Mouse (Mus musculus) thymus, adult 18-20 months (tissue): ENCODE data around the gene Afap1.
A peak's percentile ranks its signal among the peaks of the same experiment; 100 is the strongest.

Experiments used
- DNase-seq, 2 experiments: peaks; one replicate each; pipeline ENCODE4 v3.0.0; 2022; ENCODE audit warnings: mixed read lengths in 2 of 2

Afap1 gene

GRCm38 (mm10) chr5:35898114-35898513 lies 5.0 kb downstream of the Afap1 start:
- DNase-seq, result no peak

GRCm38 (mm10) chr5:35898994-35899393 lies 5.9 kb downstream of the Afap1 start:
- DNase-seq, result no peak

- no peak for DNase-seq
Measured at GRCm38 (mm10) chr5:35900401-35901225, 7.5 kb downstream of the Afap1 start.

- DNase-seq, result no peak
Measured at GRCm38 (mm10) chr5:35901226-35901809, 8.2 kb downstream of the Afap1 start.

GRCm38 (mm10) chr5:35903456-35903855 lies 10.3 kb downstream of the Afap1 start:
- DNase-seq, result no peak

- no peak for DNase-seq
Measured at GRCm38 (mm10) chr5:35905283-35905682, 12.2 kb downstream of the Afap1 start.

- DNase-seq, result no peak
Measured at GRCm38 (mm10) chr5:35907090-35907489, 14.0 kb downstream of the Afap1 start.

- DNase-seq, result no peak
Measured at GRCm38 (mm10) chr5:35907633-35908426, 14.7 kb downstream of the Afap1 start.

- DNase-seq, result peak in 1 of 2 experiments; percentile 35
Measured at GRCm38 (mm10) chr5:35908626-35909443, 15.7 kb downstream of the Afap1 start.

GRCm38 (mm10) chr5:35915629-35916300 lies 22.6 kb downstream of the Afap1 start:
- no peak for DNase-seq

GRCm38 (mm10) chr5:35916666-35917065 lies 23.5 kb downstream of the Afap1 start:
- DNase-seq, result no peak

GRCm38 (mm10) chr5:35918387-35918786 lies 25.3 kb downstream of the Afap1 start:
- no peak for DNase-seq

GRCm38 (mm10) chr5:35920076-35920475 lies 27.0 kb downstream of the Afap1 start:
- no peak for DNase-seq

- no peak for DNase-seq
Measured at GRCm38 (mm10) chr5:35920557-35920956, 27.4 kb downstream of the Afap1 start.

GRCm38 (mm10) chr5:35921141-35921540 lies 28.0 kb downstream of the Afap1 start:
- DNase-seq, result no peak

GRCm38 (mm10) chr5:35921595-35922254 lies 28.6 kb downstream of the Afap1 start:
- DNase-seq, result no peak

GRCm38 (mm10) chr5:35923448-35923847 lies 30.3 kb downstream of the Afap1 start:
- DNase-seq, result no peak

GRCm38 (mm10) chr5:35925171-35925634 lies 32.1 kb downstream of the Afap1 start:
- no peak for DNase-seq

- no peak for DNase-seq
Measured at GRCm38 (mm10) chr5:35926511-35926910, 33.4 kb downstream of the Afap1 start.

GRCm38 (mm10) chr5:35931296-35931695 lies 38.2 kb downstream of the Afap1 start:
- DNase-seq, result no peak

GRCm38 (mm10) chr5:35933059-35933458 lies 39.9 kb downstream of the Afap1 start:
- DNase-seq, result no peak
